Mouse (Mus musculus) G1E (cell line): ENCODE results near the gene Ctla4.

Source experiments
- CTCF ChIP-seq: IDR thresholded peaks from 2 replicates; pipeline ENCODE4 v1.5.1; 2012; ENCODE audit warnings: low read depth, low read length, inconsistent platforms, mixed read lengths
- GATA1 ChIP-seq: IDR thresholded peaks from 2 replicates; pipeline ENCODE4 v1.6.1; 2012; ENCODE audit warnings: borderline replicate concordance, low read length, inconsistent platforms, mixed read lengths
- GATA2 ChIP-seq: IDR thresholded peaks from 2 replicates; pipeline ENCODE4 v1.6.1; 2012; ENCODE audit warnings: low read depth, low read length, inconsistent platforms, borderline replicate concordance
- POLR2AphosphoS5 ChIP-seq: IDR thresholded peaks from 2 replicates; pipeline ENCODE4 v1.6.1; 2012; ENCODE audit warnings: low read depth, low read length, inconsistent platforms; ENCODE audit not compliant: insufficient replicate concordance
- TAL1 ChIP-seq: conservative IDR thresholded peaks from 2 replicates; pipeline ENCODE4 v1.6.1; 2012; ENCODE audit warnings: low read depth, low read length, inconsistent platforms, mixed read lengths

- TF ChIP-seq GATA1 (no peak), CTCF (no peak), TAL1 (no peak), GATA2 (no peak), POLR2AphosphoS5 (no peak)
Measured at GRCm38 (mm10) chr1:60846616-60847275, 40.1 kb upstream of the Ctla4 start.
